ENCODE assay signal across 8 mouse cellular contexts in genomic region chr14:54572790-54573736, GRCm38 (mm10). TPM values are rescaled to one million over a fixed set of nuclear protein-coding genes. Genes with fewer than 3 reads are reported as not detected.
DNase-seq lines count a peak whose midpoint lies in the region; ATAC-seq lines count a peak whose summit lies in the region.

No protein-coding gene starts in this region.

- H3K36me3 ChIP-seq in heart, embryonic 12.5 days = peaks cover 43% of the 10 kb centered on the region
- peaks cover 63% of the 10 kb centered on the region for H3K36me3 ChIP-seq in midbrain, embryonic 10.5 days

- no peaks in the 10 kb centered on the region for H3K27me3 ChIP-seq in heart, embryonic 12.5 days (replicated peaks)
- no peaks in the 10 kb centered on the region for H3K27me3 ChIP-seq in midbrain, embryonic 10.5 days (ENCODE audit: low read depth, poor library complexity, severe bottlenecking)

- peak overlapping the region; percentile 98 for H3K9ac ChIP-seq in heart, embryonic 12.5 days

- peak; percentile 55 for DNase-seq in testis, postnatal 10 days (ENCODE audit: low spot score)
- DNase-seq in testis, postnatal 14 days (ENCODE audit: low spot score) = no peak
- peak; percentile 89 for DNase-seq in kidney, postnatal 14 days
- DNase-seq in midbrain, embryonic 10.5 days (ENCODE audit: low spot score) = peak; percentile 93
- DNase-seq in thymus, postnatal 14 days = no peak
- DNase-seq in layer of hippocampus, postnatal 10 days (ENCODE audit: low spot score in 2 of 2) = no peak
- DNase-seq in c-Kit-positive CD71-positive TER-119-positive erythroid progenitor cells, embryonic 14.5 days (ENCODE audit: low spot score) = no peak

- H3K4me3 ChIP-seq in heart, embryonic 12.5 days = peak overlapping the region; percentile 91
- H3K4me3 ChIP-seq in midbrain, embryonic 10.5 days = peak overlapping the region; percentile 100

- peak overlapping the region; percentile 91 for H3K4me2 ChIP-seq in heart, embryonic 12.5 days

- WGBS in heart, embryonic 12.5 days = 7% methylated on average over 11 of the region's 14 CpGs
- WGBS in midbrain, embryonic 10.5 days = 3% methylated on average over 14 of the region's 14 CpGs

- peak; percentile 74 for ATAC-seq in heart, embryonic 12.5 days (ENCODE audit: insufficient number of reproducible peaks, low FRiP score)

- H3K27ac ChIP-seq in heart, embryonic 12.5 days (ENCODE audit: poor library complexity, severe bottlenecking) = peak overlapping the region; percentile 94
- H3K27ac ChIP-seq in midbrain, embryonic 10.5 days (replicated peaks) = peak overlapping the region; percentile 99

- peaks cover 67% of the 10 kb centered on the region for H3K4me1 ChIP-seq in heart, embryonic 12.5 days (replicated peaks)
- peaks cover 92% of the 10 kb centered on the region for H3K4me1 ChIP-seq in midbrain, embryonic 10.5 days

- H3K9me3 ChIP-seq in heart, embryonic 12.5 days (replicated peaks) = no peaks in the 10 kb centered on the region
- H3K9me3 ChIP-seq in midbrain, embryonic 10.5 days (replicated peaks) = no peaks in the 10 kb centered on the region

RNA-seq across cellular contexts. Expression of gene Ajuba, which starts 4.3 kb away (rescaled TPM):
- polyA plus RNA-seq in heart, embryonic 12.5 days (2016; fragmentation: Nextera tagmentation; extraction: Ambion mirVana) = 39.5 and 40.7 TPM in 2 replicates
- polyA plus RNA-seq in midbrain, embryonic 10.5 days (2016; fragmentation: Nextera tagmentation; extraction: Ambion mirVana) = 66.6 and 88.8 TPM in 2 replicates
- total RNA-seq in layer of hippocampus, postnatal 10 days (2021) = 1 to 10 TPM; 3.8 to 4.3 TPM

RNA-seq across cellular contexts. Expression of gene Haus4, which starts 18.6 kb away (rescaled TPM):
- polyA plus RNA-seq in heart, embryonic 12.5 days (2016; fragmentation: Nextera tagmentation; extraction: Ambion mirVana) = 38.0 and 46.3 TPM in 2 replicates
- 48.0 and 53.8 TPM in 2 replicates for polyA plus RNA-seq in midbrain, embryonic 10.5 days (2016; fragmentation: Nextera tagmentation; extraction: Ambion mirVana)
- total RNA-seq in layer of hippocampus, postnatal 10 days (2021) = 1 to 10 TPM; 4.7 to 6.7 TPM

RNA-seq across cellular contexts. Expression of gene 4931414P19Rik, which starts 32.7 kb away (rescaled TPM):
- 6.4 and 6.8 TPM in 2 replicates for polyA plus RNA-seq in heart, embryonic 12.5 days (2016; fragmentation: Nextera tagmentation; extraction: Ambion mirVana)
- polyA plus RNA-seq in midbrain, embryonic 10.5 days (2016; fragmentation: Nextera tagmentation; extraction: Ambion mirVana) = 10.7 and 11.0 TPM in 2 replicates
- total RNA-seq in layer of hippocampus, postnatal 10 days (2021) = 1 to 10 TPM; 5.1 to 5.5 TPM

RNA-seq across cellular contexts. Expression of gene Psmb5, which starts 44.8 kb away (rescaled TPM):
- polyA plus RNA-seq in heart, embryonic 12.5 days (2016; fragmentation: Nextera tagmentation; extraction: Ambion mirVana) = 300 and 308 TPM in 2 replicates
- 470 and 478 TPM in 2 replicates for polyA plus RNA-seq in midbrain, embryonic 10.5 days (2016; fragmentation: Nextera tagmentation; extraction: Ambion mirVana)
- 100 to 1,000 TPM; 201 to 217 TPM for total RNA-seq in layer of hippocampus, postnatal 10 days (2021)

RNA-seq across cellular contexts. Expression of gene Psmb11, which starts 48.2 kb away (rescaled TPM):
- not detected in 2 replicates for polyA plus RNA-seq in heart, embryonic 12.5 days (2016; fragmentation: Nextera tagmentation; extraction: Ambion mirVana)
- 0.06 and 0.12 TPM in 2 replicates for polyA plus RNA-seq in midbrain, embryonic 10.5 days (2016; fragmentation: Nextera tagmentation; extraction: Ambion mirVana)
- under 1 TPM; 0.21 to 0.25 TPM for total RNA-seq in layer of hippocampus, postnatal 10 days (2021)

Comparison
In these comparisons a context has a peak if more than half of its experiments do, and no peak if none do; other contexts are left out.
1. DNase-seq: peak in testis, postnatal 10 days (single experiment), kidney, postnatal 14 days (single experiment) and midbrain, embryonic 10.5 days (single experiment); none in testis, postnatal 14 days (single experiment), thymus, postnatal 14 days (single experiment), layer of hippocampus, postnatal 10 days (0 of 2) and c-Kit-positive CD71-positive TER-119-positive erythroid progenitor cells, embryonic 14.5 days (single experiment).